Comparison of ENCODE assay signal across 20 mouse cellular contexts in genomic region chr4:12567643-12568042, GRCm38 (mm10).
A peak's percentile ranks its signal among the peaks of the same experiment; 100 is the strongest.
DNase-seq lines count a peak whose midpoint lies in the region; ATAC-seq and TF ChIP-seq lines count a peak whose summit lies in the region.
"Had no signal": no experiment of that assay in that cellular context is flagged by ENCODE, and none has a peak within 500 bp of the region (broad histone marks: within the 10 kb centered on the region; RNA-seq: fewer than 3 reads in every experiment).

No protein-coding gene starts in this region.

- H3K27me3 ChIP-seq in forebrain, embryonic 11.5 days (ENCODE audit: control insufficient read depth, insufficient read depth, low read length): no peaks in the 10 kb centered on the region
- H3K27me3 ChIP-seq in forebrain, embryonic 15.5 days: no peaks in the 10 kb centered on the region
- H3K27me3 ChIP-seq in midbrain, embryonic 11.5 days (ENCODE audit: control insufficient read depth, insufficient read depth, low read length): no peaks in the 10 kb centered on the region
- no peaks in the 10 kb centered on the region for H3K27me3 ChIP-seq in midbrain, embryonic 16.5 days (ENCODE audit: control insufficient read depth, insufficient read depth, low read depth, low read length)
- no peaks in the 10 kb centered on the region for H3K27me3 ChIP-seq in hindbrain, postnatal 0 days (ENCODE audit: insufficient read depth, low read length)
- no peaks in the 10 kb centered on the region for H3K27me3 ChIP-seq in neural tube, embryonic 14.5 days (ENCODE audit: control insufficient read depth, insufficient read depth, low read length)
- H3K27me3 ChIP-seq: embryonic facial prominence, embryonic 12.5 days; limb, embryonic 15.5 days; liver, embryonic 15.5 days had no signal

- TF ChIP-seq CTCF in hindbrain, postnatal 0 days (IDR thresholded peaks at IDR 0.05; ENCODE audit: low read depth): no peak
- no peak for TF ChIP-seq CTCF in left cerebral cortex, adult 2 months (IDR thresholded peaks at IDR 0.05)

- peaks cover 5% of the 10 kb centered on the region; the same call in 1 of the 2 replicates for H3K4me1 ChIP-seq in forebrain, embryonic 11.5 days (replicated peaks; ENCODE audit: control insufficient read depth, insufficient read depth, low read length)
- H3K4me1 ChIP-seq in forebrain, embryonic 15.5 days: no peaks in the 10 kb centered on the region
- peaks cover 8% of the 10 kb centered on the region; the same call in 1 of the 2 replicates for H3K4me1 ChIP-seq in midbrain, embryonic 11.5 days (ENCODE audit: control insufficient read depth, insufficient read depth, low read length)
- 0 out of 2 replicates have a peak, but pooled peaks cover 2% of the 10 kb centered on the region for H3K4me1 ChIP-seq in midbrain, embryonic 16.5 days (ENCODE audit: control insufficient read depth, insufficient read depth, low read length)
- H3K4me1 ChIP-seq in hindbrain, postnatal 0 days (ENCODE audit: insufficient read depth, low read length): no peaks in the 10 kb centered on the region
- no peaks in the 10 kb centered on the region for H3K4me1 ChIP-seq in neural tube, embryonic 14.5 days (ENCODE audit: control insufficient read depth, insufficient read depth, low read length)
- H3K4me1 ChIP-seq: limb, embryonic 15.5 days; liver, embryonic 15.5 days had no signal

- 8% methylated on average over 5 of the region's 5 CpGs for WGBS in forebrain, embryonic 11.5 days
- WGBS in forebrain, embryonic 15.5 days: 9% methylated on average over 5 of the region's 5 CpGs
- WGBS in midbrain, embryonic 11.5 days: 6% methylated on average over 5 of the region's 5 CpGs
- 6% methylated on average over 5 of the region's 5 CpGs for WGBS in midbrain, embryonic 16.5 days
- 19% methylated on average over 5 of the region's 5 CpGs for WGBS in hindbrain, postnatal 0 days
- 10% methylated on average over 5 of the region's 5 CpGs for WGBS in neural tube, embryonic 14.5 days

- H3K36me3 ChIP-seq in forebrain, embryonic 11.5 days (ENCODE audit: control insufficient read depth, insufficient read depth, low read length): no peaks in the 10 kb centered on the region
- H3K36me3 ChIP-seq in forebrain, embryonic 15.5 days: no peaks in the 10 kb centered on the region
- H3K36me3 ChIP-seq in midbrain, embryonic 11.5 days (ENCODE audit: control insufficient read depth, insufficient read depth, low read length): no peaks in the 10 kb centered on the region
- no peaks in the 10 kb centered on the region for H3K36me3 ChIP-seq in midbrain, embryonic 16.5 days (ENCODE audit: control insufficient read depth, insufficient read depth, low read length)
- no peaks in the 10 kb centered on the region for H3K36me3 ChIP-seq in hindbrain, postnatal 0 days (ENCODE audit: insufficient read depth, low read length)
- no peaks in the 10 kb centered on the region for H3K36me3 ChIP-seq in neural tube, embryonic 14.5 days (ENCODE audit: control insufficient read depth, insufficient read depth, low read length)
- H3K36me3 ChIP-seq: embryonic facial prominence, embryonic 12.5 days; G1E; limb, embryonic 15.5 days; liver, embryonic 15.5 days had no signal

- intact Hi-C loops in left cerebral cortex, adult 2 months (cut with DNase I): no loop called here

- no peak overlapping the region for H3K9ac ChIP-seq in forebrain, embryonic 11.5 days (ENCODE audit: low read length)
- no peak overlapping the region for H3K9ac ChIP-seq in forebrain, embryonic 15.5 days (replicated peaks)
- 0 out of 2 replicates have a peak overlapping the region, but pooled peaks have one; percentile 22 for H3K9ac ChIP-seq in midbrain, embryonic 11.5 days (ENCODE audit: low read length)
- H3K9ac ChIP-seq in midbrain, embryonic 16.5 days (ENCODE audit: low read depth, low read length): no peak overlapping the region
- H3K9ac ChIP-seq in hindbrain, postnatal 0 days (replicated peaks; ENCODE audit: low read length): no peak overlapping the region
- H3K9ac ChIP-seq in neural tube, embryonic 14.5 days (replicated peaks; ENCODE audit: low read depth, low read length): no peak overlapping the region
- H3K9ac ChIP-seq: embryonic facial prominence, embryonic 12.5 days; limb, embryonic 15.5 days; liver, embryonic 15.5 days had no signal

- no peak overlapping the region for H3K4me3 ChIP-seq in forebrain, embryonic 11.5 days (ENCODE audit: low read depth, low read length)
- no peak overlapping the region for H3K4me3 ChIP-seq in forebrain, embryonic 15.5 days
- no peak overlapping the region for H3K4me3 ChIP-seq in midbrain, embryonic 11.5 days (ENCODE audit: low read depth, low read length)
- no peak overlapping the region for H3K4me3 ChIP-seq in midbrain, embryonic 16.5 days (ENCODE audit: low read depth, low read length)
- H3K4me3 ChIP-seq in hindbrain, postnatal 0 days (ENCODE audit: low read length): no peak overlapping the region
- no peak overlapping the region for H3K4me3 ChIP-seq in neural tube, embryonic 14.5 days (ENCODE audit: low read depth, low read length)
- no peak overlapping the region for H3K4me3 ChIP-seq in left cerebral cortex, adult 2 months
- H3K4me3 ChIP-seq: embryonic facial prominence, embryonic 12.5 days; erythroblast, embryonic 14.5 days; limb, embryonic 15.5 days; liver, embryonic 15.5 days had no signal

- no peak for DNase-seq in forebrain, embryonic 11.5 days (ENCODE audit: low spot score)
- DNase-seq in midbrain, embryonic 11.5 days (ENCODE audit: low spot score, missing footprints): no peak
- DNase-seq in hindbrain, postnatal 0 days (ENCODE audit: low spot score): no peak
- no peak for DNase-seq in frontal cortex, postnatal 10 days (ENCODE audit: low spot score in 2 of 2)
- no peak for DNase-seq in left cerebral cortex, adult 2 months (ENCODE audit: extremely low spot score in 1 of 2, low spot score in 2 of 2)
- DNase-seq: adrenal gland, postnatal 14 days; cerebellum, adult 11 months; cerebellum, postnatal 14 days; gastrocnemius, postnatal 25 days; kidney, adult 18-20 months; thymus, postnatal 25 days had no signal

- no peaks in the 10 kb centered on the region for H3K9me3 ChIP-seq in forebrain, embryonic 11.5 days (ENCODE audit: control insufficient read depth, low read length)
- no peaks in the 10 kb centered on the region for H3K9me3 ChIP-seq in forebrain, embryonic 15.5 days
- H3K9me3 ChIP-seq in midbrain, embryonic 11.5 days (ENCODE audit: control insufficient read depth, low read length): no peaks in the 10 kb centered on the region
- H3K9me3 ChIP-seq in midbrain, embryonic 16.5 days (replicated peaks; ENCODE audit: control insufficient read depth, low read length, poor library complexity, severe bottlenecking): no peaks in the 10 kb centered on the region
- no peaks in the 10 kb centered on the region for H3K9me3 ChIP-seq in hindbrain, postnatal 0 days (ENCODE audit: low read length)
- no peaks in the 10 kb centered on the region for H3K9me3 ChIP-seq in neural tube, embryonic 14.5 days (ENCODE audit: control insufficient read depth, low read length)
- H3K9me3 ChIP-seq: embryonic facial prominence, embryonic 12.5 days; G1E; limb, embryonic 15.5 days; liver, embryonic 15.5 days had no signal

- H3K4me2 ChIP-seq in forebrain, embryonic 11.5 days (ENCODE audit: low read depth, low read length, severe bottlenecking): no peak overlapping the region
- no peak overlapping the region for H3K4me2 ChIP-seq in forebrain, embryonic 15.5 days (replicated peaks)
- peak overlapping the region; percentile 22; the same call in 1 of the 2 replicates for H3K4me2 ChIP-seq in midbrain, embryonic 11.5 days
- no peak overlapping the region for H3K4me2 ChIP-seq in midbrain, embryonic 16.5 days (ENCODE audit: low read length)
- H3K4me2 ChIP-seq in hindbrain, postnatal 0 days (ENCODE audit: low read depth, low read length): 0 out of 2 replicates have a peak overlapping the region, but pooled peaks have one; percentile 19
- no peak overlapping the region for H3K4me2 ChIP-seq in neural tube, embryonic 14.5 days (ENCODE audit: low read depth, low read length)
- H3K4me2 ChIP-seq: embryonic facial prominence, embryonic 12.5 days; limb, embryonic 15.5 days; liver, embryonic 15.5 days had no signal

- peak; percentile 61; the same call in 1 of the 2 replicates for ATAC-seq in forebrain, embryonic 11.5 days (replicated peaks; ENCODE audit: low FRiP score)
- no peak for ATAC-seq in forebrain, embryonic 15.5 days (replicated peaks)
- peak; percentile 83 for ATAC-seq in midbrain, embryonic 11.5 days (ENCODE audit: low FRiP score)
- no peak for ATAC-seq in midbrain, embryonic 16.5 days
- ATAC-seq in hindbrain, postnatal 0 days: no peak
- 0 out of 2 replicates have a peak, but pooled peaks have one; percentile 41 for ATAC-seq in neural tube, embryonic 14.5 days (ENCODE audit: low read depth)

- no peak overlapping the region for H3K27ac ChIP-seq in forebrain, embryonic 11.5 days (ENCODE audit: low read depth, low read length)
- no peak overlapping the region for H3K27ac ChIP-seq in forebrain, embryonic 15.5 days (replicated peaks)
- no peak overlapping the region for H3K27ac ChIP-seq in midbrain, embryonic 11.5 days (ENCODE audit: low read depth, low read length)
- H3K27ac ChIP-seq in midbrain, embryonic 16.5 days (ENCODE audit: low read length): no peak overlapping the region
- no peak overlapping the region for H3K27ac ChIP-seq in hindbrain, postnatal 0 days
- no peak overlapping the region for H3K27ac ChIP-seq in neural tube, embryonic 14.5 days (ENCODE audit: low read depth, low read length)
- no peak overlapping the region for H3K27ac ChIP-seq in left cerebral cortex, adult 2 months
- H3K27ac ChIP-seq: embryonic facial prominence, embryonic 12.5 days; kidney, postnatal 0 days; limb, embryonic 15.5 days; liver, embryonic 15.5 days had no signal

Comparison
In these comparisons a context has a peak if more than half of its experiments do, and no peak if none do; other contexts are left out.
1. ATAC-seq: peak in forebrain, embryonic 11.5 days (single experiment), midbrain, embryonic 11.5 days (single experiment) and neural tube, embryonic 14.5 days (single experiment); none in forebrain, embryonic 15.5 days (single experiment), midbrain, embryonic 16.5 days (single experiment) and hindbrain, postnatal 0 days (single experiment).
2. H3K4me2 ChIP-seq: peak in midbrain, embryonic 11.5 days (single experiment) and hindbrain, postnatal 0 days (single experiment); none in forebrain, embryonic 11.5 days (single experiment), forebrain, embryonic 15.5 days (single experiment), midbrain, embryonic 16.5 days (single experiment) and neural tube, embryonic 14.5 days (single experiment).